Mouse (Mus musculus) brown adipose tissue, adult 24 weeks (tissue): ENCODE results near the gene Tas2r135. TPM values are rescaled to one million over a fixed set of nuclear protein-coding genes. Genes with fewer than 3 reads are reported as not detected.
A peak's percentile ranks its signal among the peaks of the same experiment; 100 is the strongest.

ENCODE experiments used
- H3K27ac ChIP-seq: fragments of 200-500 bp; replicated peaks from 2 replicates; pipeline ENCODE4 v1.5.1; 2012; ENCODE audit warnings: low read depth, mild to moderate bottlenecking, low read length
- H3K4me1 ChIP-seq: fragments of 200-500 bp; 2 replicates; pipeline ENCODE4 v1.6.1; 2012; ENCODE audit warnings: low read length, mixed read lengths; ENCODE audit not compliant: control insufficient read depth, insufficient read depth, insufficient read length
- H3K4me3 ChIP-seq: fragments of 200-500 bp; 2 replicates; pipeline ENCODE4 v1.5.1; 2012; ENCODE audit warnings: low read depth, mild to moderate bottlenecking, low read length, moderate library complexity; ENCODE audit not compliant: insufficient read depth
- polyA plus RNA-seq: library from polyadenylated mRNA; stranded (reverse); fragments of >200 nt; gene quantifications from 2 replicates; pipeline ENCODE4 v1.2.4, GENCODE M21; 2012; ENCODE audit not compliant: missing spikeins, insufficient read depth, insufficient read length

The Tas2r135 gene
- polyA plus RNA-seq: not detected in 2 replicates

GRCm38 (mm10) chr6:42405134-42405533 lies at the start of gene Tas2r135:
Gene Tas2r135, plus strand, starts transcription at chr6:42405434.
- Histone ChIP-seq H3K4me3 (no peak within 1 kb of the TSS), H3K27ac (no peak within 1 kb of the TSS), H3K4me1 (no peaks in the 10 kb centered on the region)

- H3K27ac ChIP-seq: no peak overlapping the region
- H3K4me1 ChIP-seq: peaks cover 32% of the 10 kb centered on the region
- no peak overlapping the region for H3K4me3 ChIP-seq
Observed at GRCm38 (mm10) chr6:42355794-42356600, 49.2 kb upstream of the Tas2r135 start.

DNA sequence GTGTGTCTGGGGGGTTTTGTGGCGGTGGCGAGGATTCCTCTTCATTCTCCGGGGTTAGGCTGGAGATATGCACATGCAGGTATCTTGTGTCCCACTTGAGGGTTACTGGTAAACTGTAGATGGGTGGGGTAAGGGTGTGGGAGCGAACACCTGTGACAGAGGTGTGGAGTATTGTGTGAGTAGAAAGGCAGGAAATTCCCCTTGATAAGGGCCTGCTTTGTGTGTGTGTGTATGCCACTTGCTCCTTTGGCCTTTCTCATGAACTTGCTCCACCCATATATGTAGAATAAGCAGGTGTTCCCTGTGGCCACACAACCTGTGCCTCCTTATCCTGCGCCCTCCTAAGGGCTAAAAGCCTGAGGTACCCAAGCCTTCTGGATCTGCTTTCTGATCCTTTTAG lies 48.3 kb upstream of the Tas2r135 start:
- Histone ChIP-seq H3K4me1 (peaks cover 23% of the 10 kb centered on the region), H3K27ac (no peak overlapping the region), H3K4me3 (no peak overlapping the region)

DNA sequence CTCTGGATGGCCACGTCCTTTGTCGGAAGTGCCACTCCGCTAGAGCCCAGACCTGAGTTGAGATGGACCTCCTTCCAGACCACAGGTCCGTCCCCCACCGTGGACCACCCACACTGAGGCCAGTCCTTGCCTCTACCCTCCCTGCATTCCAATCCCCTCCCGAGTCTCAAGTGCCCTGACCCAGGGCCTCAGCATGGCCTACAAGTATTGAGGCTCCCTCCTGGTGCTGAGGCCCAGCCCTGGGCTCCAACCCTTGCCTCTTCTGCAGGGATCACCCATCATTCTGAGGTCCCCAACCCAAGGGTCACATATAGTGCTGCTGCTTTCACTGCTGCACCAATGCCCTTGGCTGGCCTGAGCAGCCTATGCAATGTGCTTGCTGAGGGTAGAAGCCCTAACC lies 47.3 kb upstream of the Tas2r135 start:
- H3K4me1 ChIP-seq: peaks cover 19% of the 10 kb centered on the region
- H3K27ac ChIP-seq: no peak overlapping the region
- no peak overlapping the region for H3K4me3 ChIP-seq

GRCm38 (mm10) chr6:42358901-42359300 lies 46.3 kb upstream of the Tas2r135 start:
- H3K4me3 ChIP-seq: no peak overlapping the region
- peaks cover 19% of the 10 kb centered on the region for H3K4me1 ChIP-seq

DNA sequence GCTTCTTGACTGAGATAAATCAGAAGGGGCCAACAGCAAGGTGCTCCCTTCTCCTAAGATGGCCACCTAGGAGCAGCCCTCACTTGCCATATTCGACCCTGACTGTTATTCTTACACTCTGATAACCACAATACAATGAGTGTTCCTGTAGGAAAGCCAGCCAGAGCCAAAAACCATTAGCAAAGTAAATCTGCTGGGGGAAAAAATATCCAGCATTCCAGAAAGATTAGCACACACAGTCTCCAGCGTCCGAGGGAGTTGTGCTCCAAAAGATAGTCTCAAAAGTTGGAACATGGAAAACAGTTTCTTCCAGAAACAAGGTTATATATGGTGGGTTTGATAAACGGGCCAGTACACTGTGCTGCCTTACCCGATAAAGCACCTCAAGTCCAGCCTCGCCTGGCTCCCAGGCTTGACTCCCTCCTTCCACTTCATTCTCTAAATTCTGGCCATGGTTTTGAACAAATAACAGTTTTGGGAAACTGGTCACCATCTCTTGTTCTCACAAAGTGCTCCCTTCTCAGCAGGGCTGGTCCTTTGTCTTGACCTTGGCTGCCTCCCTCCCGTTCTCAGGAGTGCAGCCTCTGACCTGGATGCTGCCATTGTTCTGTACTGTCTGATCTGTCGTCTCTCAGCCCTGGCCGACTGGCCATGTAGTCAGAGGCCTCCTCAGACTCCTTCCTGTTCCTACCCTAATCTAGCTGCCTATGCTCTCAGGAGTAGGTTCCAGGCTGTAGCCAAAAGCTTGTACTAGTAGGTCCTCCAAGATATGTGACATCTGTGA lies 45.7 kb upstream of the Tas2r135 start:
- H3K27ac ChIP-seq: peak overlapping the region; percentile 76
- H3K4me1 ChIP-seq: peaks cover 16% of the 10 kb centered on the region
- H3K4me3 ChIP-seq: no peak overlapping the region

More at GRCm38 (mm10) chr6:42358901-42359300, 46.3 kb upstream of the Tas2r135 start:
- H3K27ac ChIP-seq: peak overlapping the region; percentile 18

GRCm38 (mm10) chr6:42360231-42360840 lies 44.9 kb upstream of the Tas2r135 start:
- Histone ChIP-seq H3K4me1 (peaks cover 16% of the 10 kb centered on the region), H3K4me3 (no peak overlapping the region), H3K27ac (0 out of 2 replicates have a peak overlapping the region, but pooled peaks have one; percentile 0)

DNA sequence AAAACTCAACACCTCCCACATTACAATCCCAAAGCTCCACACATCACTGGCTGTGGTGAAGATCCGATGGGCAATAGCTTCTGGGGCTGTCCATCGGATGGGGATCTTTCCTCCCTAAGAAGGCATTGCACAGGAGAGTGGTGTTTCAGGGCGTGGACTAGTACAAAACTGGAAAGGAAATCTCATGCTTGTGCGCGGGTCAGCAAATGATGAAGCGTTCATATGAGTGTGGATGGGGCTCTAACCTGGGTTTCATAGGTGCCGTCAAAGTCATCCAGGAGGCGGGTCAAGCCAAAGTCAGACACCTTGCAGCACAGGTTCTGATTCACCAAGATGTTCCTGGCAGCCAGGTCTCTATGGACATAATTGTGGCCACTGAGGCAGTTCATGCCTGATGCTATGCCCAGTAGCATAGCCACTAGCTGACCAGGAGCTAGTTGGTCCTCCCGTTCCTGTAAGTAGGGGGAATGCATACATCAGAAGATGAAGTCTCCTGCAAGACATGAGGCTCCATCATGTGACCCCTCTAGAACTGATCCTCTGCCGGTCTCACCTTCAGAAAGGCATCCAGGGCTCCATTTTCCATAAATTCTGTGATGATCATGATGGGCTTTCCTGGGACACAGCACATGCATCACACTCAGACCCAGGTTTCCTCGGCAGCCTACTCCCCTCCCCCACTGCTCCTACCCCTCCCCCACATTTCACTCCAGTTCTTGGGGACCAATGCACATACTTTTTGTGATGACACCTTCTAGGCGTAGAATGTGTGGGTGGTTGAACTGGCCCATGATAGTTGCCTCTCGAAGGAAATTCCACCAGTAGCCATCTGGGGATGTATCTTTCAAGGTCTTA lies 44.0 kb upstream of the Tas2r135 start:
- H3K4me3 ChIP-seq: no peak overlapping the region
- no peak overlapping the region for H3K27ac ChIP-seq

DNA sequence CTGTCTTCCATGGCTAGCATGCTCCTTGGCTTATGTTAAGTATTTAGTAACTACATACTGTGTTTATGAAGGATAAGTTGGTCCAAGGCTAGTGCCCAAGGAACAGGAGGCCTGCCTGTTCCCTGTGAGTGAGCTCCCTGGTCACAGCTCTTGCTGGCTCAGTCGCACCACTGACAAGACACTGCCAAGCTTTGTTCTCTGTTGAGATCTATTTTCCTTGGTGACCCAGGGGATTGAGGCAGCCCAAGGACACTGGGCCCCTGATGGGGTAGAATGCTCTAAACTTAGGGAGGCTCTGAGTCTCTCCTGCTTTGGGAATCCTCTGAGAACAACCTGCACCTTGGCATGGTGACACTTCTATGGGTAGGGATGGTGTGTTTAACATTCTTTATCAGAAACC lies 43.2 kb upstream of the Tas2r135 start:
- H3K27ac ChIP-seq: no peak overlapping the region
- no peak overlapping the region for H3K4me3 ChIP-seq

More for the DNA sequence above, 44.0 kb upstream of the Tas2r135 start:
- H3K4me1 ChIP-seq: peaks cover 13% of the 10 kb centered on the region

DNA sequence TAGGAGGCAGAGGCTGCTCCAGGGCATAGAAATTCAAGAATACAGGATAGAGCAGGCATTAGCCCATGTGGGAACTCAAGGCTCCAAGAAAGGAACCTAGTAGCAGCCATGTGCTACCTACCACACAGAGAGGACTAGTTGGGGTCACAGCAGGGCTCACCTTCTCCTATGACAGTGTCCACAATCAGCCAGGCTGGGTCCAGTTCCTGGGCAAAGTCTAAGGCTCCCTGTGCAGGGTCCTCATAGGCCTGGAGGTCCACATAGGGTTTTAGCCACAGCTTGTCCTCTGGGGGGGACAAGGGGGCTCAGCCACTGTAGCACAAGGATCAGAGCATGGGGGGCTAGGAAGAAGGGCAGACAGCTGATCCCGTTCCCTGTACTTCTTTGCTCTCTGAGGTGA lies 42.7 kb upstream of the Tas2r135 start:
- H3K27ac ChIP-seq: no peak overlapping the region

More for the DNA sequence above, 43.2 kb upstream of the Tas2r135 start:
- H3K4me1 ChIP-seq: peaks cover 11% of the 10 kb centered on the region

DNA sequence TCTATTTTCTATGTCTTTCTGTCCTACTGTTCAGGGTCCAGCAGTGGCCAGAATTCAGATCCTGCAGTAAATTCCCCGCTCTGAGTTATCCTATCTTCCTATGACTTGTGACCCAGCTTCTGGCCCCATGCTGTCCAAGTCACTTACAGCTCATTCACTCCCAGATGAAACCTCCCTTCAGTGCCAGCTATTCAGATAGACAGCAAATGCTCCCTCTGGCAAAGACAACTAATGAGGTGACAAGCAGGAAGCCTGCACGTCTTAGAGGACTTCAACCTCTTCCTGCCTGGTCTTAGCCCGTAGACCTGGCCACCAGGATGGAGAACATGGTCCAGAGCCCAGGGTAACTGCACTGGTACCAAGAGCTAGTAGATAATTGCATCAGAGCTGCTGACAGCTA lies 42.3 kb upstream of the Tas2r135 start:
- Histone ChIP-seq H3K4me1 (peaks cover 11% of the 10 kb centered on the region), H3K27ac (no peak overlapping the region), H3K4me3 (no peak overlapping the region)

More for the DNA sequence above, 42.7 kb upstream of the Tas2r135 start:
- Histone ChIP-seq H3K4me1 (peaks cover 11% of the 10 kb centered on the region), H3K4me3 (no peak overlapping the region)

GRCm38 (mm10) chr6:42364066-42364465 lies 41.2 kb upstream of the Tas2r135 start:
- Histone ChIP-seq H3K4me3 (no peak overlapping the region), H3K27ac (no peak overlapping the region), H3K4me1 (peaks cover 7% of the 10 kb centered on the region)

DNA sequence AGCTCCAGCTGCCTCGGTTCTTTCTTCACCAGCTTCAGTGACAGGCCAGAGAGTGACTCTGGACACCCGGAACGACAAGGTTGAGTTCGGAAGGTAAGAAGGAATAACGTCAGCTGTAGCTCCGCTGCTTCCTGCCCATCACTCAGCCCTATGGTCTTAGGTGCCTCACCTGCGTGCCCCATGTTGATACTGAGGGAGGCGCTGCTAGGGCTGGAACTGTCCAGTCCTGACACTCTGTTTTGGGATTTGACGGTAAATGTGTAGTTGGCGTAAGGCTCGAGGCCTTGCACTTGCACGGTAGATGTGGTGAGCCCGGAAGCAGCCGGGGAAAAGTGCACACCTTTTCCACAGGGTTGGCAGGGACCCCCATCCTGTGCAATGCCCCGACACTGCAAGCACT lies 40.6 kb upstream of the Tas2r135 start:
- Histone ChIP-seq H3K4me1 (peaks cover 3% of the 10 kb centered on the region), H3K4me3 (no peak overlapping the region)

DNA sequence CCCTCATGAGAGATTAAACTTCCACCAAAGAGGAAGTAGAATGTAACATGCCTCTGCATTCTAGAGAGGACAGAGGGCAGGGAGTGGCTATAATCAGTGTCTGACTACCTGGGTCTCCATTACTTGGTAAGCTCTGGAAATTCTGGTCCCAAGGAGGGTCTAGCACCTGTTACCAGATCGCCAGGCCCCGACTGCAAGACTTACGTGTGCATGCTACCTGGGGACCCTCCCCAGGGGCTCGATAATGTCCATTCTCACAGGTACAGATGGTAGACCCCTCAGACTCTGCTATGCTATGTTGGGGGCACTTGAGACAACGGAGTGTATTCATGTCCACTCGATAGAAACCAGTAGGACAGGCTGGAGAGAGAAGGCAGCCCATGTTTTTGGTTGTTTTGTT lies 40.0 kb upstream of the Tas2r135 start:
- H3K4me3 ChIP-seq: no peak overlapping the region
- H3K27ac ChIP-seq: no peak overlapping the region
- H3K4me1 ChIP-seq: no peaks in the 10 kb centered on the region; the same call in 1 of the 2 replicates

More for the DNA sequence above, 40.6 kb upstream of the Tas2r135 start:
- no peak overlapping the region for H3K27ac ChIP-seq
